Mouse (Mus musculus): Measurements from ENCODE around the gene Lamtor5. TPM values are rescaled to one million over a fixed set of nuclear protein-coding genes. Genes with fewer than 3 reads are reported as not detected.

The Lamtor5 gene
- polyA plus RNA-seq, 1 experiment from 2014 or later, result 215 TPM

DNA sequence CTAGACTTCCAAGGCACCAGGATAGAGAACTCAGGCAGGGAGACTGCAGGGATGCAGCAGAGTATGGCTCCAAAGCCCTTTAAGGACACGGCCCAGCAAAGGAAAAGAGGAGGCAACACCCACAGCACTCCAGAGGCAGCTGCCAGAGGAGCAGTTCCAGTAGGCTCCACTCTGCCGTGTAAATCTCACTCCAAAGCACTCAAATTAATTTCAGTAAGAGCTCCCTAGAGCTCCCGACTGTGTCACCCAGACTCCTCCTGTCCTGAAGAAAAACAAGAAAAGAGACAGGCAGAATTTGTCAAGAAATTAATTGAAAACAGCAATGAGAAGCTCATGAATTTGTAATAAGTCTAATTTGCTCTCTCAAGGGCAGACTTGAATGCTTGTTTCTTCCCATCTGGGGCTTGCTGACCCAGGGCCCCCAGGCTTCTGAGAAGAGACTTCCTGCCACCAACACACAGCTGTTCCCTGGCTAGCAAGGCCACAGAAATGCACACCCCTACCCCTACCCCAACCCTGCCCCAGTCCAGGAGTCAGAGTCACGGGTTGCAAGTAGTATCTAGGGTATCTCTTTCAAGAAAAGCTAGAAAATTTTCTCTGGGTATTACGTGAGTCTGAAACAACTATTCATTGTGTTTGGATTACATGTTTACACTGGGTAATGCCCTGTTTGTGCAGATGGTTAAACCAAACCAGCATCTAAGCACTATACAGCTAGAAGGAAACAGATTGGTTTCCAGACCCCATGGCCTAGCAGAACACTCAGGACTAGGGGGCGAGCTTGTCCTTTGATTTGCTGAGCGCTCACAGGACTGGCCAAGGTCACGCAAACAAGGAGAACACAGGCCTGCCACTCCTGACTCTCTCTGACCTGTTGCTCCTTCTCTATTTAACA, 17.5 kb upstream of the Lamtor5 start:
- peak; percentile 50 for ATAC-seq
- H3K9ac ChIP-seq (replicated peaks; ENCODE audit: low read depth), result no peak overlapping the region
- H3K4me1 ChIP-seq (ENCODE audit: insufficient read depth, low read depth, low read length), result no peaks in the 10 kb centered on the region
- H3K36me3 ChIP-seq (ENCODE audit: insufficient read depth, low read length), result no peaks in the 10 kb centered on the region
- no peak overlapping the region for H3K4me2 ChIP-seq (replicated peaks; ENCODE audit: low read depth, low read length)
- H3K9me3 ChIP-seq (ENCODE audit: low read length), result no peaks in the 10 kb centered on the region
- H3K4me3 ChIP-seq (ENCODE audit: low read depth, low read length), result no peak overlapping the region
- H3K27me3 ChIP-seq (replicated peaks; ENCODE audit: insufficient read depth, low read length), result no peaks in the 10 kb centered on the region
- peak overlapping the region; percentile 51 for H3K27ac ChIP-seq (ENCODE audit: low read length)
- TF ChIP-seq EP300 (IDR thresholded peaks at IDR 0.05) (no peak), CTCF (IDR thresholded peaks at IDR 0.05) (peak; percentile 16; the same call in 1 of the 2 replicates)
- WGBS, result 40% methylated on average over 8 of the region's 8 CpGs
- no peak for DNase-seq (ENCODE audit: low spot score)

DNA sequence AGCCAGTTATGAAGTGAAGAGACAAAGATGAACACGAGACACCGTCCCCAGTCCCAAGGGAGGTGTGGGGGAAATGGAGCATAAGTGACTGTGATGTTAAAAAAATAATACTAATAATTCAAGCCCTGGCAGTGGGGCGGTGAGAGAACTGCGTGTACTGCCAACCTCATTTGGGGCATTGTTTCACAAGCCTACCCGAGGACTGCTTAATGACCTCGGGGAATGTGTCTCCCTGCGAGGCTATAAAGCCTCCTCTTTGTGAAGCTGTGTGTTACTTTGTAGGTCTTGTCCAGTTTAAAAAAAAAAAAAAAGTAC, 16.9 kb upstream of the Lamtor5 start:
- Histone ChIP-seq H3K4me3 (ENCODE audit: low read depth, low read length) (no peak overlapping the region), H3K4me2 (replicated peaks; ENCODE audit: low read depth, low read length) (no peak overlapping the region), H3K36me3 (ENCODE audit: insufficient read depth, low read length) (no peaks in the 10 kb centered on the region), H3K9ac (replicated peaks; ENCODE audit: low read depth) (no peak overlapping the region), H3K4me1 (ENCODE audit: insufficient read depth, low read depth, low read length) (no peaks in the 10 kb centered on the region), H3K27ac (ENCODE audit: low read length) (0 out of 2 replicates have a peak overlapping the region, but pooled peaks have one; percentile 51), H3K27me3 (replicated peaks; ENCODE audit: insufficient read depth, low read length) (no peaks in the 10 kb centered on the region), H3K9me3 (ENCODE audit: low read length) (no peaks in the 10 kb centered on the region)
- DNase-seq (ENCODE audit: low spot score) (peak; percentile 73), ATAC-seq (peak; percentile 77)
- WGBS, result 48% methylated on average over 7 of the region's 7 CpGs
- TF ChIP-seq CTCF (IDR thresholded peaks at IDR 0.05) (no peak), EP300 (IDR thresholded peaks at IDR 0.05) (peak; percentile 47)

DNA sequence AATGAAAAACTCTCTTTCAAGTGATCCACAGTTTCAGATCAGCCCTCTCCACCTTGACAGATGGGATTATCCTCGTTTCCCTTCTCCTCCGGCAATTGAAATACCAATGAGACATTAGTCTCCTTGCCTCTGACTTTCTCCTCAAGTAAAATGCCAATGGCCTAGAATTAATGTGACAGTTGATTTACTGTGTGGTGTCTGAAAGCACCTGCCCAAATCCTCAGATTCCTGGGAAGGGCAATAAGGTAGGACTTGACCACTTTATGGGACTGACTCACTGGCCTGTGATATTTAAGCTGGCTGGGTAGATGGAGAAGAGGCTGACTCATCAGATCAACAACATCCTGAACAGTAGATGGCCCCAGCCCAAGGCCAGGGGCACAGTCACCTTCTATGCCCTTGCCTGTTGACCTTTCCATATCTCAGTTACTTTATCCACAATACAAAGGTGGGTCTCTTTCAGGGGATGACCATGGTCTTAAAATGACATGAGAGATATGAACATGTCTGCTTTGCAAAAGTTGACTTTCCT, 11.8 kb upstream of the Lamtor5 start:
- Histone ChIP-seq H3K9me3 (ENCODE audit: low read length) (no peaks in the 10 kb centered on the region), H3K4me3 (ENCODE audit: low read depth, low read length) (no peak overlapping the region), H3K27me3 (replicated peaks; ENCODE audit: insufficient read depth, low read length) (no peaks in the 10 kb centered on the region), H3K9ac (replicated peaks; ENCODE audit: low read depth) (no peak overlapping the region), H3K4me2 (replicated peaks; ENCODE audit: low read depth, low read length) (no peak overlapping the region), H3K27ac (ENCODE audit: low read length) (no peak overlapping the region), H3K4me1 (ENCODE audit: insufficient read depth, low read depth, low read length) (no peaks in the 10 kb centered on the region), H3K36me3 (ENCODE audit: insufficient read depth, low read length) (no peaks in the 10 kb centered on the region)
- ATAC-seq, result no peak
- WGBS, result 56% methylated on average over 2 of the region's 2 CpGs
- no peak for DNase-seq (ENCODE audit: low spot score)
- TF ChIP-seq CTCF (IDR thresholded peaks at IDR 0.05), result no peak
- no peak for TF ChIP-seq EP300 (IDR thresholded peaks at IDR 0.05)

DNA sequence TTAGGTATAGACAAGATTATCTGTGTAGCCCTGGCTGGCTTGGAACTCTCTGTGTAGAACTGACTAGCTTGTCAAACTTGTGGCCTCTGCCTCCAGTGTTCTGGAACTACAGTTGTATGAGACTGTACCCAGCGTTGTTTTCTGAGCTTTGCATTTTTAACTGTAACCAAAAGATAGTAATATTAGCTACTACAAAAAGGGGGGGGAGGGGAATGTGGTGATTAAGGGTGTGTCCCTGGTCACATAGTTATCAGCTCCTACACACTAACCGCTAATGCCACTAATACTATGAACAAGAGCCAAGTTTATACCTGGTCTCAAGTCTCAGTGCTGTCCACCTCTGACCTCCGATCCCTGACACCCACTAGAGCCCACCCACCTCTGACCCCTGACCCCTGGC, 6.2 kb upstream of the Lamtor5 start:
- DNase-seq (ENCODE audit: low spot score) (no peak), ATAC-seq (no peak)
- H3K36me3 ChIP-seq (ENCODE audit: insufficient read depth, low read length), result no peaks in the 10 kb centered on the region
- no peaks in the 10 kb centered on the region for H3K4me1 ChIP-seq (ENCODE audit: insufficient read depth, low read depth, low read length)
- no peak overlapping the region for H3K4me3 ChIP-seq (ENCODE audit: low read depth, low read length)
- no peak overlapping the region for H3K4me2 ChIP-seq (replicated peaks; ENCODE audit: low read depth, low read length)
- WGBS, result 86% methylated on average over 3 of the region's 3 CpGs
- no peak overlapping the region for H3K27ac ChIP-seq (ENCODE audit: low read length)
- TF ChIP-seq EP300 (IDR thresholded peaks at IDR 0.05), result no peak
- TF ChIP-seq CTCF (IDR thresholded peaks at IDR 0.05), result no peak
- H3K9ac ChIP-seq (replicated peaks; ENCODE audit: low read depth), result no peak overlapping the region
- no peaks in the 10 kb centered on the region for H3K27me3 ChIP-seq (replicated peaks; ENCODE audit: insufficient read depth, low read length)
- H3K9me3 ChIP-seq (ENCODE audit: low read length), result no peaks in the 10 kb centered on the region

DNA sequence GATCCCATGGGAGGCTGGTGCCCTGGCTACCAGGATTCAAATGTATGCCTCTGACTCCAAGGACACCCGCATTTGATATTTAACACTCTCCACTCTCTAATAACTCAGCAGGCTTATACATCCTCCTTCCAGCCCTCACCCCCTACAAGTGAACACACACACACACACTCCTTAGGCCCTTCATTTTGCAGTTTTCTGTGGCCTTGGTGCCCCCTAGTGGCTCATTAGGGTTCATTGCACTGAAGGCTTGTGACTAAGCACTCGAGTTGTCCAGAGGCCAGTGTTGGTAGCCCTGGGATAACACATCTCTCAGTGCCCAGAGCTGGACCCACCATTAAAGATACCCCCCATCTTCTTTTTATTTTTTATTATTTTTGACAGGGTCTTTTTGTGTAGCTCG, 4.8 kb upstream of the Lamtor5 start:
- Histone ChIP-seq H3K36me3 (ENCODE audit: insufficient read depth, low read length) (no peaks in the 10 kb centered on the region), H3K4me3 (ENCODE audit: low read depth, low read length) (no peak overlapping the region), H3K9me3 (ENCODE audit: low read length) (no peaks in the 10 kb centered on the region), H3K4me1 (ENCODE audit: insufficient read depth, low read depth, low read length) (no peaks in the 10 kb centered on the region), H3K27me3 (replicated peaks; ENCODE audit: insufficient read depth, low read length) (no peaks in the 10 kb centered on the region), H3K9ac (replicated peaks; ENCODE audit: low read depth) (no peak overlapping the region), H3K4me2 (replicated peaks; ENCODE audit: low read depth, low read length) (no peak overlapping the region), H3K27ac (ENCODE audit: low read length) (no peak overlapping the region)
- TF ChIP-seq EP300 (IDR thresholded peaks at IDR 0.05), result no peak
- TF ChIP-seq CTCF (IDR thresholded peaks at IDR 0.05), result peak; percentile 92
- ATAC-seq (peak; percentile 72), DNase-seq (ENCODE audit: low spot score) (peak; percentile 86)
- WGBS, result 7% methylated on average over 3 of the region's 3 CpGs

DNA sequence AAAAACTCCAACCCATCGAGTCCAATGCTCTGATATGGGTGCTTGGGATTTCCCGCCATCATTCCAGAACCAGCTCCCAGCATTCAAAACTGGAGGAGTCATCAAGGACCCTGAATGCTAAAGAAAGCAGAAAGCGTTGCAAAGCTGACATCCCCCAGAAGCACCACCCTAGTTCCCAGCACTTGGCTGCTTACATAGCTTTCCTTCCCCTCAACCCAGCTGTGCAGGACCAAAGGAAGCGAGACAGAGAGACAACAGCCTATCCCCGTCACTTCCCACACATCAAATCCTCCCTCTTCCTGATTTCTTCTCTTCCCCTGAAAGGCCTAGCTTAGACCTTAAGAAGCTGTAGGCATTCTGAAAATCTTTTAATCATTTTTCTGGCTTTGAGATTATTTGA, 3.3 kb upstream of the Lamtor5 start:
- TF ChIP-seq EP300 (IDR thresholded peaks at IDR 0.05) (no peak), CTCF (IDR thresholded peaks at IDR 0.05) (no peak)
- no peak for ATAC-seq
- no peaks in the 10 kb centered on the region for H3K27me3 ChIP-seq (replicated peaks; ENCODE audit: insufficient read depth, low read length)
- H3K36me3 ChIP-seq (ENCODE audit: insufficient read depth, low read length), result no peaks in the 10 kb centered on the region
- no peak overlapping the region for H3K9ac ChIP-seq (replicated peaks; ENCODE audit: low read depth)
- H3K4me3 ChIP-seq (ENCODE audit: low read depth, low read length), result no peak overlapping the region
- no peaks in the 10 kb centered on the region for H3K9me3 ChIP-seq (ENCODE audit: low read length)
- H3K4me2 ChIP-seq (replicated peaks; ENCODE audit: low read depth, low read length), result no peak overlapping the region
- no peak overlapping the region for H3K27ac ChIP-seq (ENCODE audit: low read length)
- peaks cover 3% of the 10 kb centered on the region; the same call in 1 of the 2 replicates for H3K4me1 ChIP-seq (ENCODE audit: insufficient read depth, low read depth, low read length)
- DNase-seq (ENCODE audit: low spot score), result no peak
- WGBS, result 47% methylated on average over 5 of the region's 5 CpGs

Data from lung, postnatal 0 days (tissue).